Mouse (Mus musculus): ENCODE measurements around the gene Derl3.

Derl3 gene

GRCm38 (mm10) chr10:75894601-75895000, 1.4 kb downstream of the Derl3 start:
- in situ Hi-C loops (cut with MboI; ENCODE audit: low pct_unique_long_range_greater_than_20kb in 1 of 2, low sequenced_read_pairs in 2 of 2, unreplicated experiment in 1 of 2), result no loop called here

GRCm38 (mm10) chr10:75895730-75896129, 2.5 kb downstream of the Derl3 start:
- in situ Hi-C loops (cut with MboI; ENCODE audit: low pct_unique_long_range_greater_than_20kb in 1 of 2, low sequenced_read_pairs in 2 of 2, unreplicated experiment in 1 of 2), result no loop called here

- in situ Hi-C loops (cut with MboI; ENCODE audit: low pct_unique_long_range_greater_than_20kb in 1 of 2, low sequenced_read_pairs in 2 of 2, unreplicated experiment in 1 of 2), result no loop called here
Observed at GRCm38 (mm10) chr10:75896208-75896607, 3.0 kb downstream of the Derl3 start.

GRCm38 (mm10) chr10:75897373-75897772, 4.2 kb downstream of the Derl3 start:
- in situ Hi-C loops (cut with MboI; ENCODE audit: low pct_unique_long_range_greater_than_20kb in 1 of 2, low sequenced_read_pairs in 2 of 2, unreplicated experiment in 1 of 2), result no loop called here

GRCm38 (mm10) chr10:75898039-75898564, 4.9 kb downstream of the Derl3 start:
- in situ Hi-C loops (cut with MboI; ENCODE audit: low pct_unique_long_range_greater_than_20kb in 1 of 2, low sequenced_read_pairs in 2 of 2, unreplicated experiment in 1 of 2), result no loop called here

- in situ Hi-C loops (cut with MboI; ENCODE audit: low pct_unique_long_range_greater_than_20kb in 1 of 2, low sequenced_read_pairs in 2 of 2, unreplicated experiment in 1 of 2), result no loop called here
Observed at GRCm38 (mm10) chr10:75898846-75899245, 5.6 kb downstream of the Derl3 start.

GRCm38 (mm10) chr10:75904391-75904790, 11.2 kb downstream of the Derl3 start:
- in situ Hi-C loops (cut with MboI; ENCODE audit: low pct_unique_long_range_greater_than_20kb in 1 of 2, low sequenced_read_pairs in 2 of 2, unreplicated experiment in 1 of 2), result no loop called here

GRCm38 (mm10) chr10:75906882-75907281, 13.7 kb downstream of the Derl3 start:
- in situ Hi-C loops (cut with MboI; ENCODE audit: low pct_unique_long_range_greater_than_20kb in 1 of 2, low sequenced_read_pairs in 2 of 2, unreplicated experiment in 1 of 2), result no loop called here

GRCm38 (mm10) chr10:75910698-75911097, 17.5 kb downstream of the Derl3 start:
- in situ Hi-C loops (cut with MboI; ENCODE audit: low pct_unique_long_range_greater_than_20kb in 1 of 2, low sequenced_read_pairs in 2 of 2, unreplicated experiment in 1 of 2), result no loop called here

- in situ Hi-C loops (cut with MboI; ENCODE audit: low pct_unique_long_range_greater_than_20kb in 1 of 2, low sequenced_read_pairs in 2 of 2, unreplicated experiment in 1 of 2), result no loop called here
Observed at GRCm38 (mm10) chr10:75913013-75913589, 19.9 kb downstream of the Derl3 start.

GRCm38 (mm10) chr10:75915557-75915956, 22.3 kb downstream of the Derl3 start:
- in situ Hi-C loops (cut with MboI; ENCODE audit: low pct_unique_long_range_greater_than_20kb in 1 of 2, low sequenced_read_pairs in 2 of 2, unreplicated experiment in 1 of 2), result no loop called here

- in situ Hi-C loops (cut with MboI; ENCODE audit: low pct_unique_long_range_greater_than_20kb in 1 of 2, low sequenced_read_pairs in 2 of 2, unreplicated experiment in 1 of 2), result no loop called here
Observed at GRCm38 (mm10) chr10:75916840-75917239, 23.6 kb downstream of the Derl3 start.

GRCm38 (mm10) chr10:75919026-75919425, 25.8 kb downstream of the Derl3 start:
- in situ Hi-C loops (cut with MboI; ENCODE audit: low pct_unique_long_range_greater_than_20kb in 1 of 2, low sequenced_read_pairs in 2 of 2, unreplicated experiment in 1 of 2), result no loop called here

GRCm38 (mm10) chr10:75921026-75921725, 28.0 kb downstream of the Derl3 start, which contains the start of gene Smarcb1:
Gene Smarcb1 (minus strand): TSS chr10:75921617.
- in situ Hi-C loops (cut with MboI; ENCODE audit: low pct_unique_long_range_greater_than_20kb in 1 of 2, low sequenced_read_pairs in 2 of 2, unreplicated experiment in 1 of 2), result no loop called here

GRCm38 (mm10) chr10:75921726-75922560, 28.7 kb downstream of the Derl3 start:
- in situ Hi-C loops (cut with MboI; ENCODE audit: low pct_unique_long_range_greater_than_20kb in 1 of 2, low sequenced_read_pairs in 2 of 2, unreplicated experiment in 1 of 2), result no loop called here

- in situ Hi-C loops (cut with MboI; ENCODE audit: low pct_unique_long_range_greater_than_20kb in 1 of 2, low sequenced_read_pairs in 2 of 2, unreplicated experiment in 1 of 2), result no loop called here
Observed at GRCm38 (mm10) chr10:75924324-75924723, 31.1 kb downstream of the Derl3 start.

- in situ Hi-C loops (cut with MboI; ENCODE audit: low pct_unique_long_range_greater_than_20kb in 1 of 2, low sequenced_read_pairs in 2 of 2, unreplicated experiment in 1 of 2), result no loop called here
Observed at GRCm38 (mm10) chr10:75926396-75926795, 33.2 kb downstream of the Derl3 start.

- in situ Hi-C loops (cut with MboI; ENCODE audit: low pct_unique_long_range_greater_than_20kb in 1 of 2, low sequenced_read_pairs in 2 of 2, unreplicated experiment in 1 of 2), result no loop called here
Observed at GRCm38 (mm10) chr10:75930304-75930703, 37.1 kb downstream of the Derl3 start.

- in situ Hi-C loops (cut with MboI; ENCODE audit: low pct_unique_long_range_greater_than_20kb in 1 of 2, low sequenced_read_pairs in 2 of 2, unreplicated experiment in 1 of 2), result no loop called here
Observed at GRCm38 (mm10) chr10:75931311-75931710, 38.1 kb downstream of the Derl3 start.

Measured in mouse embryonic stem cell (cell line).